Mouse (Mus musculus) brain, embryonic 14.5 days (tissue): ENCODE measurements around the gene Limk2.

Source experiments
- CTCF ChIP-seq: fragments of 200-500 bp; IDR thresholded peaks from 2 replicates; pipeline ENCODE4 v1.5.1; 2012; ENCODE audit warnings: inconsistent platforms, mild to moderate bottlenecking, moderate library complexity, borderline replicate concordance; ENCODE audit not compliant: insufficient read depth, insufficient read length; ENCODE audit errors: extremely low read depth
- POLR2A ChIP-seq: fragments of 200-500 bp; IDR thresholded peaks from 2 replicates; pipeline ENCODE4 v1.6.1; 2012; ENCODE audit warnings: mild to moderate bottlenecking, inconsistent platforms, borderline replicate concordance; ENCODE audit not compliant: poor library complexity, insufficient read depth, insufficient read length, severe bottlenecking; ENCODE audit errors: extremely low read depth

- TF ChIP-seq CTCF (no peak), POLR2A (no peak)
Observed at GRCm38 (mm10) chr11:3418741-3419140, 9.8 kb upstream of the Limk2 start.
